Mouse (Mus musculus): Measurements from ENCODE around the gene Mark4. TPM values are rescaled to one million over a fixed set of nuclear protein-coding genes. Genes with fewer than 3 reads are reported as not detected.
A peak's percentile ranks its signal among the peaks of the same experiment; 100 is the strongest.

Gene Mark4
- polyA plus RNA-seq, 1 experiment from 2014 or later: 10.0 TPM

DNA sequence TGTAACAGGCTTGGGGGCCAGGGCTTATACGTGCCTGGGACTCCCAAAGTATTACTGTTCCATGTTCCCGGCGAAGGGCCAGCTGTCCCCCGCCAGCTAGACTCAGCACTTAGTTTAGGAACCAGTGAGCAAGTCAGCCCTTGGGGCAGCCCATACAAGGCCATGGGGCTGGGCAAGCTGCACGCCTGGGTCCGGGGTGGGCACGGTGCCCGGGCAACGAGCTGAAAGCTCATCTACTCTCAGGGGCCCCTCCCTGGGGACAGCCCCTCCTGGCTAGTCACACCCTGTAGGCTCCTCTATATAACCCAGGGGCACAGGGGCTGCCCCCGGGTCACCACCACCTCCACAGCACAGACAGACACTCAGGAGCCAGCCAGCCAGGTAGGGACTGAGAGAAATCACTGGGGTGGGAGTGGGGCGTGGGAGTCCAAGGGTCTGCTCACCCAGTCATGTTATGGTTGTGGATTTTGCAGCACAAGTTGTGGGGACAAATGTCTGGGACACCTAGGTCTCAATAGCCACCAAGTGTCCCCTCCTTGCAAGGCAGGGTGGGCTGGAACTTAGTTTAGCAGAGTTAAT is 47.8 kb downstream of the Mark4 start:
- H3K9ac ChIP-seq (ENCODE audit: low read length): no peak overlapping the region
- H3K4me3 ChIP-seq (ENCODE audit: low read depth, low read length): no peak overlapping the region
- no peaks in the 10 kb centered on the region for H3K4me1 ChIP-seq (ENCODE audit: control insufficient read depth, insufficient read depth, low read length)
- DNase-seq (ENCODE audit: low spot score) (no peak), ATAC-seq (ENCODE audit: insufficient number of reproducible peaks, low FRiP score, low TSS enrichment, low read depth) (no peak)
- 82% methylated on average over 11 of the region's 11 CpGs for WGBS
- H3K36me3 ChIP-seq (ENCODE audit: control insufficient read depth, insufficient read depth, low read length): no peaks in the 10 kb centered on the region
- no peaks in the 10 kb centered on the region for H3K9me3 ChIP-seq (ENCODE audit: control insufficient read depth, low read length)
- H3K4me2 ChIP-seq (ENCODE audit: low read depth, severe bottlenecking): no peak overlapping the region
- H3K27ac ChIP-seq (replicated peaks; ENCODE audit: low read depth, low read length): no peak overlapping the region
- H3K27me3 ChIP-seq (ENCODE audit: control insufficient read depth, insufficient read depth, low read length): peaks cover 3% of the 10 kb centered on the region; the same call in 1 of the 2 replicates

DNA sequence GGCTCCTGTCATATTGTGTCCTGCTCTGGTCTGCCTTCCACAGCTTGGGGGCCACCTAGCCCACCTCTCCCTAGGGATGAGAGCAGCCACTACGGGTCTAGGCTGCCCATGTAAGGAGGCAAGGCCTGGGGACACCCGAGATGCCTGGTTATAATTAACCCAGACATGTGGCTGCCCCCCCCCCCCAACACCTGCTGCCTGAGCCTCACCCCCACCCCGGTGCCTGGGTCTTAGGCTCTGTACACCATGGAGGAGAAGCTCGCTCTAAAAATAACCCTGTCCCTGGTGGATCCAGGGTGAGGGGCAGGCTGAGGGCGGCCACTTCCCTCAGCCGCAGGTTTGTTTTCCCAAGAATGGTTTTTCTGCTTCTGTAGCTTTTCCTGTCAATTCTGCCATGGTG is 48.9 kb downstream of the Mark4 start:
- H3K9ac ChIP-seq (ENCODE audit: low read length): no peak overlapping the region
- no peaks in the 10 kb centered on the region for H3K4me1 ChIP-seq (ENCODE audit: control insufficient read depth, insufficient read depth, low read length)
- H3K4me2 ChIP-seq (ENCODE audit: low read depth, severe bottlenecking): no peak overlapping the region
- DNase-seq (ENCODE audit: low spot score) (no peak), ATAC-seq (ENCODE audit: insufficient number of reproducible peaks, low FRiP score, low TSS enrichment, low read depth) (no peak)
- 62% methylated on average over 6 of the region's 6 CpGs for WGBS
- no peak overlapping the region for H3K4me3 ChIP-seq (ENCODE audit: low read depth, low read length)
- no peaks in the 10 kb centered on the region for H3K9me3 ChIP-seq (ENCODE audit: control insufficient read depth, low read length)
- H3K27me3 ChIP-seq (ENCODE audit: control insufficient read depth, insufficient read depth, low read length): peaks cover 1% of the 10 kb centered on the region; the same call in 1 of the 2 replicates
- no peak overlapping the region for H3K27ac ChIP-seq (replicated peaks; ENCODE audit: low read depth, low read length)
- H3K36me3 ChIP-seq (ENCODE audit: control insufficient read depth, insufficient read depth, low read length): no peaks in the 10 kb centered on the region

DNA sequence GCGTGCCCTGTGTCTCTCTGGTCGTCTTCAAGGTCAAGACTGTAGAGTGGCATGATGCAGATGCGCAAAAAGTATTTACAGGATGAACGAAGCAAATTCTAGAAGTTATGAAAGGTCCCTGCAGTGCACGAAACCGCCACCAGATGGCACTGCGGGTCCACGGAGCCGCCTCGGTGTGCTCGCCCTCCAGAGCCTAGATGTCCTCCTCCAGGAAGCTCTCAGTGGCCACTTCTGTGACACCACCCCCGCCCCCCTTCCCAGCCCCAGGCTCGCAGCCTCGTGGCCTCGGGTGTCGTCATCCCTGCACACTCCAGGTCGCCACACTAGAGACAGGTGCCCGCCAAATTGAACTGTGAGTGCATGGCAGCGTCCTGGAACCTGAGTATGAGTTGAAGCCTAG is 53.2 kb downstream of the Mark4 start:
- ATAC-seq (ENCODE audit: insufficient number of reproducible peaks, low FRiP score, low TSS enrichment, low read depth) (peak; percentile 23; the same call in 1 of the 2 replicates), DNase-seq (ENCODE audit: low spot score) (peak; percentile 93)
- Histone ChIP-seq H3K36me3 (ENCODE audit: control insufficient read depth, insufficient read depth, low read length) (no peaks in the 10 kb centered on the region), H3K9ac (ENCODE audit: low read length) (no peak overlapping the region), H3K4me1 (ENCODE audit: control insufficient read depth, insufficient read depth, low read length) (0 out of 2 replicates have a peak, but pooled peaks cover 2% of the 10 kb centered on the region), H3K27me3 (ENCODE audit: control insufficient read depth, insufficient read depth, low read length) (peaks cover 26% of the 10 kb centered on the region), H3K9me3 (ENCODE audit: control insufficient read depth, low read length) (0 out of 2 replicates have a peak, but pooled peaks cover 3% of the 10 kb centered on the region), H3K4me2 (ENCODE audit: low read depth, severe bottlenecking) (no peak overlapping the region; the same call in 1 of the 2 replicates), H3K27ac (replicated peaks; ENCODE audit: low read depth, low read length) (no peak overlapping the region), H3K4me3 (ENCODE audit: low read depth, low read length) (no peak overlapping the region)
- 5% methylated on average over 19 of the region's 19 CpGs for WGBS

DNA sequence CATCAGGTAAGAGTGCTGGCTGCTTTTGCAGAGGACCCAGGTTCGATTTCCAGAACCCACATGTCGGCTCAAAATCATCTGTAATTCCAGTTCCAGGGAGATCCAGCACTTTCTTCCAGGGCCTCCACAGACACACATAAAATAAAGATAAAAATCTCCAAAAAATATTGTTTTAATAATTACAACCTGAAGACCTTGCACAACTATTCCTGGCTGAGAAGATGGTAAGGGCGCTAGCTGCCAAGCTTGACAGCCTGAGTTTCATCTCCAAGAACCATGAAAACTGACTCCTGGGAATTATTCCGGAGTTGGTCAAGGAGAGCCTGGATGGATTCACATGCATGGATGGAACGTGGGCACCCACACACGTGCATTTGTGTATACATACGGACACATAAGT is 54.1 kb downstream of the Mark4 start, which contains the start of gene Ckm:
Ckm (plus strand) TSS at position 301 of the 400 bp plus-strand sequence.
- no peak for ATAC-seq (ENCODE audit: insufficient number of reproducible peaks, low FRiP score, low TSS enrichment, low read depth)
- Histone ChIP-seq H3K4me2 (ENCODE audit: low read depth, severe bottlenecking) (peak within 1 kb of the TSS; percentile 89), H3K27me3 (ENCODE audit: control insufficient read depth, insufficient read depth, low read length) (peaks cover 32% of the 10 kb centered on the region), H3K27ac (replicated peaks; ENCODE audit: low read depth, low read length) (no peak within 1 kb of the TSS), H3K4me3 (ENCODE audit: low read depth, low read length) (peak within 1 kb of the TSS; percentile 49), H3K9me3 (ENCODE audit: control insufficient read depth, low read length) (0 out of 2 replicates have a peak, but pooled peaks cover 3% of the 10 kb centered on the region), H3K36me3 (ENCODE audit: control insufficient read depth, insufficient read depth, low read length) (no peaks in the 10 kb centered on the region), H3K4me1 (ENCODE audit: control insufficient read depth, insufficient read depth, low read length) (0 out of 2 replicates have a peak, but pooled peaks cover 2% of the 10 kb centered on the region), H3K9ac (ENCODE audit: low read length) (0 out of 2 replicates have a peak within 1 kb of the TSS, but pooled peaks have one; percentile 22)
- no peak for DNase-seq (ENCODE audit: low spot score)
- 51% methylated on average over 7 of the region's 7 CpGs for WGBS

- Histone ChIP-seq H3K4me2 (ENCODE audit: low read depth, severe bottlenecking) (peak within 1 kb of the TSS; percentile 89), H3K27me3 (ENCODE audit: control insufficient read depth, insufficient read depth, low read length) (peaks cover 36% of the 10 kb centered on the region), H3K9me3 (ENCODE audit: control insufficient read depth, low read length) (0 out of 2 replicates have a peak, but pooled peaks cover 3% of the 10 kb centered on the region), H3K4me1 (ENCODE audit: control insufficient read depth, insufficient read depth, low read length) (0 out of 2 replicates have a peak, but pooled peaks cover 5% of the 10 kb centered on the region), H3K9ac (ENCODE audit: low read length) (0 out of 2 replicates have a peak within 1 kb of the TSS, but pooled peaks have one; percentile 22), H3K36me3 (ENCODE audit: control insufficient read depth, insufficient read depth, low read length) (no peaks in the 10 kb centered on the region), H3K4me3 (ENCODE audit: low read depth, low read length) (peak within 1 kb of the TSS; percentile 49), H3K27ac (replicated peaks; ENCODE audit: low read depth, low read length) (no peak within 1 kb of the TSS)
- DNase-seq (ENCODE audit: low spot score): peak; percentile 72
- WGBS: under 1% methylated on average over 61 of the region's 62 CpGs
- ATAC-seq (ENCODE audit: insufficient number of reproducible peaks, low FRiP score, low TSS enrichment, low read depth): no peak
Observed at GRCm38 (mm10) chr7:19403731-19404296, 54.8 kb downstream of the Mark4 start, which contains the start of gene Klc3. Gene Klc3, minus strand, starts transcription at chr7:19404104.

GRCm38 (mm10) chr7:19402535-19403112 is 56.0 kb downstream of the Mark4 start:
- WGBS: 86% methylated on average over 9 of the region's 9 CpGs
- ATAC-seq (ENCODE audit: insufficient number of reproducible peaks, low FRiP score, low TSS enrichment, low read depth): no peak

DNA sequence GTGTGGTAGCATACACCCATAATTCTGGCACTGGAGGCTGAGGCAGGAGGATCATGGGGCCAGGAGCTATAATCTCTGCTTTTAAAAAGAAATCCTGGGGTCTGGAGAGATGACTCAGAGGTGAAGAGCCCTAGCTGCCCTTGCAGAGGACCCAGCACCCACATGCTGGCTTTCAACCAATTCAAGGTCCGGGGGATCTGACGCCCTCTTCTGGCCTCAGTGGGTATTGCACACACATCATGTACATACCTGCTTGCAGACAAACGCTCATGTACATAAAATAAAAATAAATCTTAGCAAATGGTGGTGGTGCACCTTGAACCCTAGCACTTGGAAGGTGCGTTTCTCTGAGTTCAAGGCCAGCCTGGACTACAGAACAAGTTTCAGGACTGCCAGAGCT is 57.7 kb downstream of the Mark4 start:
- Histone ChIP-seq H3K9me3 (ENCODE audit: control insufficient read depth, low read length) (0 out of 2 replicates have a peak, but pooled peaks cover 3% of the 10 kb centered on the region), H3K36me3 (ENCODE audit: control insufficient read depth, insufficient read depth, low read length) (no peaks in the 10 kb centered on the region), H3K4me1 (ENCODE audit: control insufficient read depth, insufficient read depth, low read length) (0 out of 2 replicates have a peak, but pooled peaks cover 5% of the 10 kb centered on the region), H3K27me3 (ENCODE audit: control insufficient read depth, insufficient read depth, low read length) (peaks cover 36% of the 10 kb centered on the region), H3K4me3 (ENCODE audit: low read depth, low read length) (no peak overlapping the region), H3K4me2 (ENCODE audit: low read depth, severe bottlenecking) (no peak overlapping the region), H3K9ac (ENCODE audit: low read length) (no peak overlapping the region), H3K27ac (replicated peaks; ENCODE audit: low read depth, low read length) (no peak overlapping the region)
- DNase-seq (ENCODE audit: low spot score) (no peak), ATAC-seq (ENCODE audit: insufficient number of reproducible peaks, low FRiP score, low TSS enrichment, low read depth) (no peak)
- 89% methylated on average over 4 of the region's 4 CpGs for WGBS

More at GRCm38 (mm10) chr7:19402535-19403112, 56.0 kb downstream of the Mark4 start:
- no peak overlapping the region for H3K4me3 ChIP-seq (ENCODE audit: low read depth, low read length)
- no peak overlapping the region for H3K27ac ChIP-seq (replicated peaks; ENCODE audit: low read depth, low read length)
- H3K36me3 ChIP-seq (ENCODE audit: control insufficient read depth, insufficient read depth, low read length): no peaks in the 10 kb centered on the region
- 0 out of 2 replicates have a peak, but pooled peaks cover 3% of the 10 kb centered on the region for H3K9me3 ChIP-seq (ENCODE audit: control insufficient read depth, low read length)
- H3K9ac ChIP-seq (ENCODE audit: low read length): no peak overlapping the region
- DNase-seq (ENCODE audit: low spot score): no peak
- H3K27me3 ChIP-seq (ENCODE audit: control insufficient read depth, insufficient read depth, low read length): peaks cover 36% of the 10 kb centered on the region
- H3K4me1 ChIP-seq (ENCODE audit: control insufficient read depth, insufficient read depth, low read length): 0 out of 2 replicates have a peak, but pooled peaks cover 5% of the 10 kb centered on the region
- H3K4me2 ChIP-seq (ENCODE audit: low read depth, severe bottlenecking): no peak overlapping the region

Measured in limb, embryonic 11.5 days (tissue).